Mouse (Mus musculus) c-Kit-positive CD71-negative TER-119-negative erythroid progenitor cells, embryonic 14.5 days (primary cell): ENCODE results near the gene Cdk5rap1.

ENCODE experiments used
- DNase-seq: peaks from one replicate; pipeline ENCODE4 v3.0.0-alpha.2; 2013; ENCODE audit warnings: low read depth

Cdk5rap1 gene

GRCm38 (mm10) chr2:154372842-154373500 lies at the start of gene Cdk5rap1:
TSS of gene Cdk5rap1 (minus strand) at chr2:154373010.
- no peak for DNase-seq

- DNase-seq, result no peak
These were observed 49.4 kb upstream of the Cdk5rap1 start for GRCm38 (mm10) chr2:154422181-154422580.

DNA sequence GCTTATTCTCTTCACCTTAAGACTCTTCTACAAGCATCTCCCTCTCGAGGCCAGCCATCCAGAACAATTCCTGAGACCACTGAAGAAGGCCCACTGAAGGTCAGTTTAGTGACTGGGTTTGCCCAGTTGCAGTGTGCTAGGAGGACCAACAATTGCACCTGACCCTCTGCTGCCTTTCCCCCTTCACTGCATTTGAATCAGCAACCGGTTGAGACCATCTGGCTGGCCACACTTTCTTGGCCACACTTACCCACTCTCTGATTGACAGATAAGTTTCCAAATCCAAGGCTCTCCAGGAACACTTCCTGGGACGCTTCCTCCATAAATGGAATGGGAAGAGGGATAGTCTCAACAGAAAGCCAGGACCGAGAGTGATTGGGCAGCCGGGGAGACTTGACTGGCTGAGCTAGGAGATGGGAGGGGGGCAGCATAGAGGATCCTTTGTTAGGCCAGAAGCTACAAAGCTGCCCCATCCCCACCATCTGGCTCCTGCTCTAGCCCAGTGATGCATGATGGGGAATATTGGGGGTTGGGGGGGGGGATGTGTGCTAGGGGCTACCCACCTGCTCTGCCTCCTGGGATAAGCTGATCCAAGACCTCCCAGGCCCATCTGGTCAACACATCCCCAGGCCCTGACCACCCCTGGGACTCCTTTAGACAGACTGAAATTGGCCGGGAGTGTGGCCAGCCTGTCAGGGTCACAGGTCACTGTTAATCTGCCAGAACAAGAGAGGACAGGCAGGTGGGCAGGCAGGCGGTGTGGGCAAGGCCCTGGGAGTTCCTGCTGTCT lies 48.3 kb upstream of the Cdk5rap1 start:
- no peak for DNase-seq

- DNase-seq, result no peak
These were observed 47.1 kb upstream of the Cdk5rap1 start for GRCm38 (mm10) chr2:154419631-154420515.

DNA sequence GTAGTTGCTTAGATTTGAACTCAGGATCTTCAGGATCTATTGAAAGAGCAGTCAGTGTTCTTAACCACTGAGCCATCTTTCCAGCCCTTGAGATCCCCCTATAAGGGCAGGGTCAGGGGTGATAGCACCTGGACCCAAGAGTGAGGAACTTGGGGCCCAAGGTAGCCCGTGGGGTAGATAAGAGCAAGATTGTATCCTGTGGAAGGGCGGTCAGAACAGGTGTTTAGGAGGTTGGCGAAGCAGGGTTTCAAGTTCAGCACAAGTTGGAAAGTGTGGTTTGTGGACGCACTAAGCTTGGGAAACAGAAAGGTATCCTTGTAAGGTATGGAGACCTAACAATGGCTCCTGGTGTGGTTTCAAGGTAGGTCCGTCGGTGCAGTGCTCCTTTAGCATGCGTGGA lies 45.2 kb upstream of the Cdk5rap1 start:
- no peak for DNase-seq

- DNase-seq, result peak; percentile 45
These were observed 44.3 kb upstream of the Cdk5rap1 start for GRCm38 (mm10) chr2:154417107-154417506.

DNA sequence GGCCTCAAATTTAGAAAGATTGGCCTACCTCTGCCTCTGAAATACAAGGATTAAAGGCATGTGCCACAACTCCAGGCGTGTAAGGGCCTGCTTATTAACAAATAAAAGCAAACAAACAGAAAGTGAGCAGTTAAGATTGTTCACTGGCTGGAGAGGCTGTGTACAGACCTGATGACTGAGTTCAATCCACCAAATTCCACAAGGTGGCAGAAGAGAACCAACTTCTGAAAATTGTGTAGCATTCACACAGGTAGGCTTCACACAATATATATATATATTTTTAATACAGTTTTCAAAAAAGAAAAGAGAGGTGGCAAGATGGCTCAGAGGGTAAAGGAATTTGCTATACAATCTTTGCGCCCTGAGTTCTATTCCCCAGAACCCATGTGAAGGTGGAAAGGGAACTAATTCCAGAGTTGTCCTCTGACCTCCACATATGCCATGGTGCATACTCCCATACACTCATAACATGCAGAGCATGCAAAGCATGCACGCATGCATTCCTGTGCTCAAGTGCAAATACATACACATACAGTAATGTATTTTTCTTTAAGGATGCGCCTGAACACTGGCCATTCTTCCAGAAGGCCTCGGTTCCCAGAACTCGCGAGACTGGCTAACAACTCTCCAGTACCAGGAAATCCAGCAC lies 39.3 kb upstream of the Cdk5rap1 start:
- peak; percentile 37 for DNase-seq

GRCm38 (mm10) chr2:154410355-154410754 lies 37.5 kb upstream of the Cdk5rap1 start:
- DNase-seq, result no peak

GRCm38 (mm10) chr2:154407643-154408445 lies 35.0 kb upstream of the Cdk5rap1 start, which contains the start of gene Snta1:
TSS of gene Snta1 (minus strand) at chr2:154408099.
- DNase-seq, result peak; percentile 63

GRCm38 (mm10) chr2:154407063-154407642 lies 34.3 kb upstream of the Cdk5rap1 start:
- DNase-seq, result no peak

GRCm38 (mm10) chr2:154405447-154405994 lies 32.7 kb upstream of the Cdk5rap1 start:
- no peak for DNase-seq

DNA sequence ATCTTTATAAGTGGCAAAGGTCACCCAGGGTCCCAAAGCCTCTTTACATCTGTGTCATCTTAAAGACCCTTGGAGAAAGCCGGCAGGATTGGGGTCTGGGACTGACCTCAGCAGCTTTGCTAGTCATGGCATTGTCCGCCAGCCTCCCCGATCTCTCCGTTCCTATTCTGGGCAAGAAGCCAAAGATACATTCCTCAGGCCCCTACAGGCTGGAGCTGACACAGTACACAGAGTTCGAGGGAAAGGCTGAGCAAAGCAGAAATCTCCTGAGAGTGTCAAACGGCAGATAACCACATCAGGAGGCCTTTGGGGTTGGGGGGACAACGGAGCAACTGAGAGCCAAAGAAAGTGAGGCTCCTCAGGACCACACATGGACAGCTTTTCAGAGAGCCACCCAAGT lies 30.0 kb upstream of the Cdk5rap1 start:
- no peak for DNase-seq

- no peak for DNase-seq
These were observed 29.2 kb upstream of the Cdk5rap1 start for GRCm38 (mm10) chr2:154401976-154402375.

GRCm38 (mm10) chr2:154399325-154399724 lies 26.5 kb upstream of the Cdk5rap1 start:
- DNase-seq, result no peak

- no peak for DNase-seq
These were observed 25.5 kb upstream of the Cdk5rap1 start for GRCm38 (mm10) chr2:154398267-154398666.

DNA sequence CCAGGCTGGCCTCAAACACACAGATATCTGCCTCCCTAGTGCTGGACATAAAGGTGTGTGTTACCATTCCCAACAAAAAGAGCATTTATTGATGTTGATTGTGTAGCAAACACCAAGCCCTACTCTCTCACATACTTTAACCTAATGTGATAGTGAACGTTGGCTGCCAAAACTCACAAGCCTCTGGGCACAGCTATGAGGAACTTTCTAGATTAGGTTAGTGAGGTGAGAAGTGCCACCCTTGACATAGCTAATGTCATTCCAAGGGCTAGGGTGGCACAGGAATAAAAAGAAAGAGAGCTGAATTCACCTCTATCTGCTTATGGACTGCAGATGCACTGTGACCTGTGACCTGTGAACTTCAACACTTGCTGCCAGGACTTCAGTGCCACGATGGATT lies 23.7 kb upstream of the Cdk5rap1 start:
- no peak for DNase-seq

- DNase-seq, result no peak
These were observed 21.8 kb upstream of the Cdk5rap1 start for GRCm38 (mm10) chr2:154394602-154395001.

- DNase-seq, result no peak
These were observed 17.6 kb upstream of the Cdk5rap1 start for GRCm38 (mm10) chr2:154390180-154390964.

DNA sequence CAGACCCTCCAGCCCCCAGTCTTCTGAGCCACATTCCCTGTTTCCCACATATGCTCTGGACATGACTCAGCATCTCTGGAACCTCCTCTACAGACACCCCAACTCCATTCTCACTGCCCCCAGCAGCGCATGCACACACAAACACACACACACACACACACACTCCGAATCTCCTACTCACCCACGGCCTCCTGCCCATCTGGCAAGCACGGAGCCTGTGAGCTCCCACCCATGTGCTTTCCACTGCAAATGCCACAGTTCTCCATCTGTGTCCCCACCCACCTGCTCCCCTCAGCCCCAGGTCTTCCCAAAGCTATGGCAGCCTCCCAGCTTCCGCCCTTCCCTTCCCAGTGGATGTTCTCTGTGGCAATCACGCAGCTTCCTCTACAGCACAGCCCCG lies 6.3 kb upstream of the Cdk5rap1 start:
- no peak for DNase-seq
